Mouse (Mus musculus) liver, adult 2 months (tissue): Measurements from ENCODE around the gene Mob1b. TPM values are rescaled to one million over a fixed set of nuclear protein-coding genes. Genes with fewer than 3 reads are reported as not detected.

Experiments used
- DNase-seq: peaks from one replicate; pipeline ENCODE4 v3.0.0-alpha.2; 2011; ENCODE audit warnings: low read depth, low spot score; ENCODE audit errors: extremely low read depth
- H3K27ac ChIP-seq: fragments of 200-500 bp; replicated peaks from 2 replicates; pipeline ENCODE4 v1.5.1; 2012; ENCODE audit warnings: low read depth, mild to moderate bottlenecking, control low read depth, inconsistent platforms, low read length; ENCODE audit not compliant: insufficient read depth
- H3K27me3 ChIP-seq: fragments of 200-500 bp; 2 replicates; pipeline ENCODE4 v1.6.1; 2012; ENCODE audit warnings: mild to moderate bottlenecking, moderate library complexity, low read length, inconsistent platforms; ENCODE audit not compliant: control insufficient read depth, insufficient read depth
- H3K36me3 ChIP-seq: fragments of 200-500 bp; 2 replicates; pipeline ENCODE4 v1.6.1; 2012; ENCODE audit warnings: low read length, inconsistent platforms; ENCODE audit not compliant: control insufficient read depth, insufficient read depth
- H3K4me1 ChIP-seq: fragments of 200-500 bp; 2 replicates; pipeline ENCODE4 v1.6.1; 2011; ENCODE audit warnings: low read length; ENCODE audit not compliant: control insufficient read depth, insufficient read depth
- H3K4me3 ChIP-seq: fragments of 200-500 bp; 2 replicates; pipeline ENCODE4 v1.5.1; 2011; ENCODE audit warnings: low read depth, mild to moderate bottlenecking, control low read depth, low read length, moderate library complexity; ENCODE audit not compliant: insufficient read depth
- H3K79me2 ChIP-seq: fragments of 200-500 bp; 2 replicates; pipeline ENCODE4 v1.6.1; 2012; ENCODE audit warnings: inconsistent platforms, mild to moderate bottlenecking, low read length, moderate library complexity; ENCODE audit not compliant: control insufficient read depth, insufficient read depth
- H3K9ac ChIP-seq: fragments of 200-500 bp; 2 replicates; pipeline ENCODE4 v1.6.1; 2012; ENCODE audit warnings: low read depth, mild to moderate bottlenecking, control low read depth, inconsistent platforms, low read length
- CTCF ChIP-seq: fragments of 200-500 bp; IDR thresholded peaks from 2 replicates; pipeline ENCODE4 v1.5.1; 2011; ENCODE audit warnings: low read depth, low read length, control low read depth
- POLR2A ChIP-seq: fragments of 200-500 bp; IDR thresholded peaks from 2 replicates; pipeline ENCODE4 v1.6.1; 2011; ENCODE audit warnings: low read length, control low read depth; ENCODE audit not compliant: insufficient read depth; ENCODE audit errors: extremely low read depth
- WGBS: fragments of 180-500 bp; shearing (Covaris S2); methylation state at CpG from one replicate; pipeline ENCODE4 v1.1.7; 2018; 5-methylcytosine and 5-hydroxymethylcytosine counted together
- polyA plus RNA-seq: library from polyadenylated mRNA; depleted of rRNA; stranded (reverse); fragments of >200 nt; gene quantifications from 2 replicates; pipeline ENCODE4 v1.2.3, GENCODE M21; 2012
- total RNA-seq: library from RNA; depleted of rRNA; stranded (reverse); fragments of >200 nt; gene quantifications from 2 replicates; pipeline ENCODE4 v1.2.3, GENCODE M21; 2014

Gene Mob1b
- total and polyA plus RNA-seq, 2 experiments, result 4.6 to 14.4 TPM

GRCm38 (mm10) chr5:88688583-88689187 lies 32.0 kb upstream of the Mob1b start:
- 75% methylated on average over 15 of the region's 15 CpGs for WGBS
- Histone ChIP-seq H3K4me3 (no peak overlapping the region), H3K36me3 (no peaks in the 10 kb centered on the region), H3K79me2 (no peaks in the 10 kb centered on the region), H3K27me3 (no peaks in the 10 kb centered on the region), H3K27ac (no peak overlapping the region), H3K9ac (no peak overlapping the region), H3K4me1 (peaks cover 11% of the 10 kb centered on the region)
- TF ChIP-seq CTCF (no peak), POLR2A (no peak)
- no peak for DNase-seq

DNA sequence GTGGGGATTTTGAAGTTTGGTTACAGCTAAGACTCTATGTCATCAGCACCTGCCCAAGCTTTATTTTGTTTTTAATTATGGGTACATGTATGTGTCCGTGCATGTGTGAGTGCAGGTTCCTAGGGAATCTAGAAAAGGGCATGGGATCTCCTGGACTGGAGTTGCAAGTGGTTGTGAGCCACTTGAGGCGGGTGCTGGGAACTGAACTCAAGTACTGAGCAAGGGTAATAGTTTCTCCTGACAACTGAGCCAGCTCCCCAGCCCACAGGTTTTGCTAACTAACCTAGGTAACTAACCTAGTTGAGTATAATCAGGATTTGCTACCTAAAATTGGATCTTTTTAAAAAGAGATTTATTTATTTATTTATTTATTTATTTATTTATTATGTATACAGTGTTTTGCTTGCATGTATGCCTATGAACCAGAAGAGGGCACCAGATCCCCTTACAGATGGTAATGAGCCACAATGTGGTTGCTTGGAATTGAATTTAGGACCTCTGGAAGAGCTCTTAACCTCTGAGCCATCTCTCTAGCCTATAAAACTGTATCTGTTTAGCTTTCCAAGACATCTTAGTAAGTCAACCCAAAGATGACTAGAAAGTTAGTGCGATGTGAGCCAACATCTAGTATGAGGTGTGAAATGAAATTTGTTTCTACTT lies 31.2 kb upstream of the Mob1b start:
- no peak overlapping the region for H3K9ac ChIP-seq
- TF ChIP-seq CTCF (peak; percentile 37), POLR2A (no peak)
- H3K36me3 ChIP-seq, result no peaks in the 10 kb centered on the region
- DNase-seq, result peak; percentile 81
- WGBS, result 81% methylated on average over 3 of the region's 3 CpGs
- H3K27me3 ChIP-seq, result no peaks in the 10 kb centered on the region
- no peak overlapping the region for H3K27ac ChIP-seq
- H3K4me3 ChIP-seq, result no peak overlapping the region
- no peaks in the 10 kb centered on the region for H3K79me2 ChIP-seq
- peaks cover 11% of the 10 kb centered on the region for H3K4me1 ChIP-seq

GRCm38 (mm10) chr5:88690681-88691505 lies 29.8 kb upstream of the Mob1b start:
- Histone ChIP-seq H3K27me3 (no peaks in the 10 kb centered on the region), H3K27ac (peak overlapping the region; percentile 98), H3K36me3 (no peaks in the 10 kb centered on the region), H3K79me2 (no peaks in the 10 kb centered on the region), H3K4me3 (no peak overlapping the region; the same call in none of the 2 replicates), H3K4me1 (peaks cover 11% of the 10 kb centered on the region), H3K9ac (peak overlapping the region; percentile 49)
- peak; percentile 98 for DNase-seq
- 16% methylated on average over 10 of the region's 10 CpGs for WGBS
- TF ChIP-seq POLR2A (no peak), CTCF (no peak)

DNA sequence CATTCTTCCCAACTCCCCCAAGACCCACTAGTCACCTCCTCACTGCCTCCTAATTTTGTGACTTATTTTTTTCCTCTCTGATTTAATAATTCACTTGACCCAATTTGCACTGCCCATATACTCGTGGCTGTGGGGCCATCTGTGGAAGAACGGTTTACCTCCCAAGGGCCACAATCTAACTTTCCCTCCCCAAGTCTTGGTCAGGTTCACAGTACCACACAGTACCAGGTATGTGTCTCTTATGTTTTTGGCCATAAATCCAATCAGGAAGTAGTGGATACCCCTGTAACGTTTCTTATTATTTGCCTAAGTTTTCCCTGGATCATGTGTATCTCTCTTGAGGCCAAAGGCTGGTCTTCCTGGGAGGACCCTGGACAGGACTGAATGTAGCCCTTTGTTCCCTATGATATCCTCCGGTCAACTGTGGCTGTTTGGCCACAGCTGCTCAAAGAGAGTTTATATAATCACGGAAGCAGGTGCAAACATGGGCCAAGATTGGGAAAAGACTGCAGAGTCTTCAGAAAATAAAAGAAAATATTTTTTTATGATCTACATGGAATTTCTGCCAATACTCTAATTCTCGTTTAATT lies 29.1 kb upstream of the Mob1b start:
- peaks cover 11% of the 10 kb centered on the region for H3K4me1 ChIP-seq
- H3K9ac ChIP-seq, result 0 out of 2 replicates have a peak overlapping the region, but pooled peaks have one; percentile 18
- TF ChIP-seq CTCF (no peak), POLR2A (no peak)
- DNase-seq, result peak; percentile 81
- H3K36me3 ChIP-seq, result no peaks in the 10 kb centered on the region
- 21% methylated on average over 6 of the region's 6 CpGs for WGBS
- peak overlapping the region; percentile 98 for H3K27ac ChIP-seq
- no peak overlapping the region for H3K4me3 ChIP-seq
- H3K27me3 ChIP-seq, result no peaks in the 10 kb centered on the region
- H3K79me2 ChIP-seq, result no peaks in the 10 kb centered on the region

- H3K36me3 ChIP-seq, result no peaks in the 10 kb centered on the region
- peak; percentile 91 for DNase-seq
- TF ChIP-seq CTCF, result no peak
- no peak for TF ChIP-seq POLR2A
- H3K79me2 ChIP-seq, result no peaks in the 10 kb centered on the region
- H3K27ac ChIP-seq, result peak overlapping the region; percentile 74
- 29% methylated on average over 4 of the region's 4 CpGs for WGBS
- no peak overlapping the region for H3K4me3 ChIP-seq
- no peak overlapping the region for H3K9ac ChIP-seq
- no peaks in the 10 kb centered on the region for H3K27me3 ChIP-seq
- H3K4me1 ChIP-seq, result peaks cover 11% of the 10 kb centered on the region
Observed at GRCm38 (mm10) chr5:88692586-88692985, 28.1 kb upstream of the Mob1b start.
